Mouse (Mus musculus): Measurements from ENCODE around the gene Clta.

The Clta gene

GRCm38 (mm10) chr4:43980846-43981245 is 23.4 kb upstream of the Clta start:
- DNase-seq, result no peak

DNA sequence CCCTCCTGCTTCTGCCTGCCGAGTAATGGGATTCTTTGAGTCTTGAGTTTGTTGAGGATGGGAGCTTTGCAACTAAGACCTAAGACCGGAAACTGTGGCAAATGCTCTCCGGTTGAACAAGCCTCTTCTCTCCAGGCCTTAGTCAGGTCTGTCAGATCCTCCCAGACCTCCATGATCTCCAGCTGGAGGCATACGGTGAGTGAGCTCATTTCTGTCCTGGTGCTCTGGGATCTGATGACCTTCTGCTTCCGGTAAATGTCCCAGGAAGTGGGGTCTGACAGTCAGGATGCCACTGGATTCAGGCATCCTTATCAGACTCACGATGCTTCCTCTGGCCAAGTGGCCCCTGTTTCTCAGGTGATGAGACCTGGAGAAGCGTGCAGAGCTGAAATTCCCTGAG is 23.0 kb upstream of the Clta start:
- DNase-seq, result no peak

DNA sequence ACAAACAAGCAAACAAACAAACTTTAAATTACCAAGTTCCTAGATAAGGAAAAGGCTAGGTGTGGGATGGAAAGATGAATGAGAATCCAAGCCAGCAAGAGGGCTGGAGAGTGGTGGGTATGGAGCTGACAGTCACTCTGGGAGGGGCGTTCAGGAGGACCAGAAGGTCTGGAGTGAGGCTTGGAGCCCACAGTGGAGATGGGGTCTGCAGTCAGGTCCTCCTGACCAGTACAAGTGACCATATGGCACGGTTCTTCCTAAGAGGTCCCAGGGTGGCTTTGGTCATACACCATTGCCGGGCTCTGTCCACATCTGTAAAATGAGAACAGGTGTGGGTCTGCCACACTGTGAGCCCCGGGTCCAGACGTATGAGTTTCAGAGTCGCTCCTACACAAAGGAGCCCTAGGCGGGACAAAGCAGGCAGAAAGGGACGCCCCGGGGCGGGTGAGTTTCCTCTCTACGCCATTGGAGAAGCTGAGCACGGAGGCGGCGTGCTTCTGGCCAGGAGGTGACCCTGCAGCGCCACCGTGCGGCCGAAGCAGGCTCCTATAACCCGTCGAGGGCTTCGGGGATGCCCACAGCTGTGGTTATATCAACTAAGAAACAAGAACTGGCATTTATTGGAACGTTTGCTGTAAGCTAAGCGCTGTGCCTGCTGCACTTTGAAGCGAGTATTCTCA is 22.1 kb upstream of the Clta start:
- DNase-seq, result peak; percentile 95

- no peak for DNase-seq
Observed at GRCm38 (mm10) chr4:43983181-43983580, 21.1 kb upstream of the Clta start, which contains the start of gene Ccin. Gene Ccin, plus strand, starts transcription at chr4:43983483.

DNA sequence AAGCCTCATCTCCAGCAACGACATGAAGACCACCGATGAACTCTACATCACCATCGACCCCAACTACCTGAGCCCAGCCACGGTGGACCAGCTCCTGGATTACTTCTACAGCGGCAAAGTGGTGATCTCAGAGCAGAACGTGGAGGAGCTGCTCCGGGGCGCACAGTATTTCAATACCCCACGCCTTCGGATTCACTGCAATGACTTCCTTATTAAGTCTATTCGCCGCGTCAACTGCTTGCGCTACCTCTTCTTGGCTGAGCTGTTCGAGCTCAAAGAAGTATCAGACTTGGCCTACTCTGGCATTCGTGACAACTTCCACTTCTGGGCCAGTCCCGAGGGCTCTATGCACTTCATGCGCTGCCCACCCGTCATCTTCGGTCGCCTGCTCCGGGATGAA is 20.5 kb upstream of the Clta start:
- DNase-seq, result no peak

- DNase-seq, result no peak
Observed at GRCm38 (mm10) chr4:43984326-43984725, 19.9 kb upstream of the Clta start.

GRCm38 (mm10) chr4:43988976-43989375 is 15.3 kb upstream of the Clta start:
- no peak for DNase-seq

DNA sequence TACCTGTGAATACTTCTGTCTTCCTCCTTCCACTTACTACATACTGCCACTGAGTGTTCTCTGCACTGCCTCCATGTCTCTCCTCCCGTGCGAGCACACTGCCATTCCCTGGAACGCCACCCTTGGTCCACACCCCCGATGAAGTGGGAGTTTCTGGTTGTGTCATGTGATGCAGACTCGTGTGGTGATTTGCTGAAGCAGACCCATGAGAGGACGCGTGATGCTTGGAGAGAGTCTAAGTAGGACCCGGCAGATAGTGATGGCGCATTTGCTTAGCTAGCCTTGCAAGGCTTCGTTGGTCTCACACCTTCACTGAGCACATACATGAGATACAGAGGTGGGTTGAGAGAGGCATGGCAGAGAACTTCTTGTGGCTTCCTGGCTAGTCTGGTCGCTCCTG is 11.2 kb upstream of the Clta start:
- no peak for DNase-seq

- DNase-seq, result no peak
Observed at GRCm38 (mm10) chr4:43994342-43994741, 9.9 kb upstream of the Clta start.

DNA sequence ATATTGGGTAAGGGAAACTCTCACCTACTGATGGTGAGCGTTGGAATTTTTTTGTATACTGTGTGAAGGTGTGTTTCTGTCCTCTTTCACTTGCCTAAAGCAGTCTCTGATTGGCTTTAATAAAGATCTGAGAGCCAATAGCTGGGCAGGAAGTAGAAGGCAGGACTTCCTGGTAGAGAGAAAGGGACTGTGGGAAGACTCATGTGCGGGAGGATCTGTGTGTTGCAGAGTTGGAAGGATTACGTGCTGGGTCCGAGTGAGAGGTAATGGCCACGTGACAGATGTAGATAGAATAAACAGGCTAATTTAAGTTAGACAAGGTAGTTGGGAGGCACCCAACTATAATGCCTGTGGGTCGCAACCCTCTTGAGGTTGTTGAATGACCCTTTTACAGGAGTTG is 630 bp upstream of the Clta start:
- no peak for DNase-seq

DNA sequence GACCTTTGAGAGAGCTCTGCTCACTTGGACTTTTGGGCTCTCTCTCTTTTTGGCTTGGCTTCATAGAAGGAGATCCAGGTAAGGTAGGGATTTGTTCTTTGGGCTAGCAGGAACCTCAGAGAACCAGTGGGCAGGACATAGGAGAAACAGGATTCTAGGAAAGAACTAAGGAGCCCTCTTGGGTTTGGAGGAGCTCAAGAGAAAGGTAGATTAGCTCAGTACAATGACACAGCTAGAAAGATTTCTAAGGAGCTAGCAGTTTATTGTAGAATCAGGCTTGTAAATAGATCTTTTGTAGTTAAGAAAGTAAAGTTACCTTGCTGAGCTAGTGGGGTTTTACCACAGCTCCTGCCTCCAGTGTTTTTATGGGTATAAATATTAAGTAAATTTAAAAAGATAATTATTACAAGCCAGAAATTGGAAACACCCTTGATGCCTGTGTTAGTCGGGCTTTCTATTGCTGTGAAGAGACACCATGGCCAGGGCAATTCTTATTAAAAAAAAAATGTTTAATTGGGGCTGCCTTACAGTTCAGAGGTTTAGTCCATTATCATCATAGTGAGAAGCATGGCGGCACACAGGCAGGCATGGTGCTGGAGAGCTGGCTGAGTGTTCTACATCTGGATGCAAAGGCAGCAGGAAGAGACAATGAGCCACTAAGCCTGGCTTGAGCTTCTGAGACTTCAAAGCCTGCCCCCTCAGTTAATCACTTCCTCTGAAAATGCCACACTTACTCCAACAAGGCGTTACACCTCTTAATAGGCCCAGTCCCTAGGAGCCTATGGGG is 564 bp downstream of the Clta start:
- DNase-seq, result no peak

GRCm38 (mm10) chr4:44010176-44010575 is 5.9 kb downstream of the Clta start:
- DNase-seq, result no peak

- DNase-seq, result no peak
Observed at GRCm38 (mm10) chr4:44010893-44011292, 6.6 kb downstream of the Clta start.

DNA sequence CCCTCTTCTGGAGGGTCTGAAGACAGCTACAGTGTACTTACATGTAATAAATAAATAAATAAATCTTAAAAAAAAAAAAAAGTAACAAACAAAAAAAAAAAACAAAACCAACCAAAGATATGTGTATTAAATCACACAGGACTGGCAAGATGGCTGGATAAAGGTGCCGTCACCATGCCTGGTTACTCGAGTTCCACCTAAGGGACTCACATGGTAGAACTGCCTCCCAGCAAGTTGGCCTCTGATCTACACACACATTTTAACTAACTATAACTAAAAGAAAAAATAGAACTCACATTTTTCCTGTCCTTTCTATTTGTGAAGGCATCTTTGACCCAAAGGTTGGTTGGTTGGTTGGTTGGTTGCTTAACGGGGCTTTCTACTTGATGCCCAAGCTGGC is 7.5 kb downstream of the Clta start:
- no peak for DNase-seq

- peak; percentile 95 for DNase-seq
Observed at GRCm38 (mm10) chr4:44012376-44013367, 8.4 kb downstream of the Clta start.

GRCm38 (mm10) chr4:44013391-44014070 is 9.3 kb downstream of the Clta start:
- DNase-seq, result no peak

DNA sequence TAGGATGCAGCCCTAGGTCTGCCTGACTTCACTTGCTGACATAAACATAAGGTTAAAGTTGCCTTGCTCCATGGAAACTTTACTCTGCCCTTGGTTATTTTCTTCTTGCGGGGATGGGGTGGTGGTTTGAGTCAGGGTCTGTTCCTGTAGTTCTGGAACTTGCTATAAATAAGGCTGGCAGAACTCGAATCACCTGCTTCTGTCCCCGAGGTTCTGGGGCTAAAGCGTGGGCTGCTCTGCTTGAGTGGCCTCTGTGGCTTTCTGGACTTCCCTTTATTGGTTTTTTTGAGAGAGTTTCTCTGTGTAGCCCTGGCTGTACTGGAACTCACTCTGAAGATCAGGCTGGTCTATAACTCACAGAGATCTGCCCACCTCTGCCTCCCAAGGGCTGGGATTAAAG is 11.8 kb downstream of the Clta start:
- no peak for DNase-seq

GRCm38 (mm10) chr4:44016791-44017190 is 12.5 kb downstream of the Clta start:
- peak; percentile 65 for DNase-seq

- DNase-seq, result no peak
Observed at GRCm38 (mm10) chr4:44022323-44022722, 18.1 kb downstream of the Clta start.

DNA sequence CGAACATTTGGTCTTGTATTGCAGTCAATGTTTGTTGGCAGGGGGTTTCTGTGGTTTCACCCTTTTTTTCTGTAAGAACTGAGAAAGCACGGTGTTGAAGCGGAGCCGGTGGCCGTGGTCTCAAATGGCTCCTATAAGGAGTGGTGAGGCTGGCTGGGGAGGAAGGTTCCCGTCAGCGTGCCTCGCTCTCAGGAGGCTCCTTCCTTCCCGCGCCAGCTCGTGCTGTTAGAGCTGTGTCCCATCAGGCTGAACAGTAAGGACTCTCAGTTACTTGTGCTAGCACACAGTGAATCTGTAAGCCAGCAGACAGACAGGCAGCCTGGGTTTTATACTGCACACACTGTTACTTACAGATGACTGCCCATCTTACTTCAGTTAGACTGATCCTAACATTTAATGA is 18.5 kb downstream of the Clta start:
- DNase-seq, result no peak

- no peak for DNase-seq
Observed at GRCm38 (mm10) chr4:44023681-44024080, 19.4 kb downstream of the Clta start.

GRCm38 (mm10) chr4:44024241-44024640 is 20.0 kb downstream of the Clta start:
- no peak for DNase-seq

- DNase-seq, result no peak
Observed at GRCm38 (mm10) chr4:44025570-44025969, 21.3 kb downstream of the Clta start.
